Mouse (Mus musculus): ENCODE data around the gene Trim27. TPM values are rescaled to one million over a fixed set of nuclear protein-coding genes. Genes with fewer than 3 reads are reported as not detected.

The Trim27 gene
- polyA plus RNA-seq (2014; fragmentation: Illumina TruSeq; extraction: RNeasy Lipid Tissue Mini Kit (QIAGEN cat#74804); ENCODE audit: low read depth, low replicate concordance): 34.1 TPM

GRCm38 (mm10) chr13:21179367-21179723, at the start of gene Trim27:
Trim27 (plus strand) TSS chr13:21179445.

DNA sequence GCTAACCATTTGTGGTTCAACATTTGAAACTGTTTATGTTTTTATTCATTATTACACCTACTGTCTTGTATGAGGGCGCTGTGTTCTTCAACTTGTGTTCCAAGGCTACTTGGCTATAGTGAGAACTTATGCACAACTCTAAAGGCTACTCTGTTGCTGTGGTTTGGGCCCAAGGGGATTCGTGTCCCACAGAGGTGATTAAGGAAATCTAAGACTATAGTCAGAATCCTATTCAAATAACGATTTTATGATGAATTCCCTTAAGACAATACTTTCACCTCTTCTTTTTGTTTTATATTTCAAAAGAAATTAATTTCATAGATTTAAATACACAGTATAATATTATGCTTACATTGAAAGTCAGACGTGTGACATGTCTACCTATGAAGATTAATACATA, 33.5 kb upstream of the Trim27 start, which contains the start of gene Olfr1368:
Olfr1368 (minus strand) TSS at position 101 of the 400 bp plus-strand sequence.

Other genes starting within 250 kb of the Trim27 start
- not detected for gene Olfr1370, start 104.5 kb upstream of the Trim27 start, polyA plus RNA-seq (2014; fragmentation: Illumina TruSeq; extraction: RNeasy Lipid Tissue Mini Kit (QIAGEN cat#74804); ENCODE audit: low read depth, low replicate concordance)
- not detected for gene Olfr1369-ps1, start 68.0 kb upstream of the Trim27 start, polyA plus RNA-seq (2014; fragmentation: Illumina TruSeq; extraction: RNeasy Lipid Tissue Mini Kit (QIAGEN cat#74804); ENCODE audit: low read depth, low replicate concordance)
- not detected for gene Olfr263, start 49.8 kb upstream of the Trim27 start, polyA plus RNA-seq (2014; fragmentation: Illumina TruSeq; extraction: RNeasy Lipid Tissue Mini Kit (QIAGEN cat#74804); ENCODE audit: low read depth, low replicate concordance)
- not detected for gene Olfr1368, start 33.6 kb upstream of the Trim27 start, polyA plus RNA-seq (2014; fragmentation: Illumina TruSeq; extraction: RNeasy Lipid Tissue Mini Kit (QIAGEN cat#74804); ENCODE audit: low read depth, low replicate concordance)
- 2.4 TPM for gene Gpx5, start 113.3 kb downstream of the Trim27 start, polyA plus RNA-seq (2014; fragmentation: Illumina TruSeq; extraction: RNeasy Lipid Tissue Mini Kit (QIAGEN cat#74804); ENCODE audit: low read depth, low replicate concordance)
- gene Gpx6, start 132.7 kb downstream of the Trim27 start, polyA plus RNA-seq (2014; fragmentation: Illumina TruSeq; extraction: RNeasy Lipid Tissue Mini Kit (QIAGEN cat#74804); ENCODE audit: low read depth, low replicate concordance): not detected
- gene Olfr1367, start 167.5 kb downstream of the Trim27 start, polyA plus RNA-seq (2014; fragmentation: Illumina TruSeq; extraction: RNeasy Lipid Tissue Mini Kit (QIAGEN cat#74804); ENCODE audit: low read depth, low replicate concordance): not detected
- 17.1 TPM for gene Zscan12, start 183.4 kb downstream of the Trim27 start, polyA plus RNA-seq (2014; fragmentation: Illumina TruSeq; extraction: RNeasy Lipid Tissue Mini Kit (QIAGEN cat#74804); ENCODE audit: low read depth, low replicate concordance)
- gene Zkscan3, start 223.3 kb downstream of the Trim27 start, polyA plus RNA-seq (2014; fragmentation: Illumina TruSeq; extraction: RNeasy Lipid Tissue Mini Kit (QIAGEN cat#74804); ENCODE audit: low read depth, low replicate concordance): 88.2 TPM

Data from adrenal gland, adult 10 weeks (tissue).